Mouse (Mus musculus): ENCODE data around the gene Gm8797.

DNA sequence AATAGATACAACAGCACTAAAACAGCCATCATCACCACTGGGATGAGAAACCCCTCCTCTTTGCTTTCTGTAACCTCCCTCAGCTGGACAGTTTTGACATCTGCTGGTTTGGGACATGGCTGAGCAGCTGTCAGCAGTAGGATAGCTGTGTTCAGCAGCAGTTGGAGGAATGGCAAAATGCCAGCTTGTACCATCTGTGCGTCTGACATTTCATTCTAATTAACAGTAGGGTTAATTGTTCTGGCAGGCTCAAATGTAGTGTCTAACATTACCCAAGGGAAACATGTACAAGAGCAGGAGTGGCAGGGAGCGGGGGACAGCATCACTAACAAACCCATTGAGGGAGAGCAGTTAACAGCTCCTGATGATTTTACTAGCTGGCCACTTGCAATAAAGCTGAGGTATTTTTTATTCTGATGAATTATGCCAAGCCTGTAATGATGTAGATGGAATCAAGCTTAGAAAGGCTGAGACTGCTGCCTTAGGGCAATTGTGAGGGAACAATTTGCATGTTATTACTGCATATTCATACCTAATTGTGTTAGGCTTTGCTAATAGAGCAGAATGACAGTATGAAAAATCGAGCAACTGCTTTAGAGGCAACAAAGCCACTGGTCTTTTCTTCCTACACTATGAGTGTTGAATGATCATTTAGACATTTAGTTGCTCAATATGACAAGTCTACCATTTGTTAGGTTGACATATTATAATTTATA is 4.3 kb downstream of the Gm8797 start:
- no peak for TF ChIP-seq EP300 (IDR thresholded peaks at IDR 0.05; ENCODE audit: insufficient read depth, low read depth, low read length)
- TF ChIP-seq POLR2A (IDR thresholded peaks at IDR 0.05; ENCODE audit: insufficient read depth, low read depth, low read length): no peak
